Mouse (Mus musculus) activated CD4-positive, CD25-positive, alpha-beta regulatory T cell, adult 9 weeks (primary cell): ENCODE results near the gene H2-DMa. TPM values are rescaled to one million over a fixed set of nuclear protein-coding genes. Genes with fewer than 3 reads are reported as not detected.

Source experiments
- polyA plus RNA-seq: library from polyadenylated mRNA; unstranded; fragments of 100-300 nt; shearing (Covaris generic); gene quantifications from one replicate; pipeline ENCODE4 v1.2.1, GENCODE M21; 2017

H2-DMa gene
- 108 TPM for polyA plus RNA-seq

DNA sequence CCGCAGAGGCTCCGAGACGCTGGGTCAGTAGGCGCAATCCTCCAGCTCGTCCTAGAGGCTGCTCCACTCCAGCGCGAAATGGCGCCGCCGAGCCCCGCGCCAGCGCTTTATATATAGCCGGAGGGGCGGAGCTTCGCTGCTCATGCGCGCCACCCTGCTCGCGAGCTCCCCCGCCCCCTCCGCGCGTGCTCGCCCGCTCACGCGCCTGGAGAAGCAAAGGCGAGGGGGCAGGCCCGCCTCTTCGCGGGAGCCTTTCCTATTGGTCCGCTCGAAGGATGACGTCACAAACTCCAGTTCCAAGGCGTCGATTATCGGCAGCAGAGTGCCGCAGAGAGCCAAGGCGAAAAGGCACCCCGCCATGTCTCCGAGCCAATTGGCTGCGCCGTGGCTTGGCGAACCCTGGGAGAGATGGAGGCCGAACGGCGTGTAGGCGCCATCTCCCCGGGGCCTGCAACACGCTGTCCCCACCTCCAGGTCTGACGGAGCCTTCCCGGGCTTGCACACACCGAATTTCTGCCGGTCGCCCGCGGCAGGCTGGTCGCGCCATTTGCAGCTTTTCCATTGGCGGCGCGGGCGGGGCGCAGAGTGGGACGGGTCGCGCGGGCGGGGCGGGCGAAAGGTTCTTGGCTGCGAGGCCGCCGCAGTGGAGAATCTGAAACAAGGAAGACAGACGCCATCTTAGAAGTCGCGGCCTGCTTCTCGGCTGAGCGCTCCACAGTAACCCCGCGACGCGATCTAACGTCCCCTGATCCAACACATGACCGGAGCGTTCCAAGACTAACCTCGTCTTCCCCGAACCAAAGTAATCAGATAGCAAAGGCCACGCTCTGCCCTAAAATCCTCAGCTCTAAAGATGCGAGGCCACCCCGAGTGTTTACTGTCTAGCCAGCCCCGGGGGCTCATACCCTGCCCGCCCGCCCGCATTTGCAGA, at the start of gene H2-DMa:
Gene H2-DMa (plus strand): TSS at position 293 of the 931 bp plus-strand sequence.

DNA sequence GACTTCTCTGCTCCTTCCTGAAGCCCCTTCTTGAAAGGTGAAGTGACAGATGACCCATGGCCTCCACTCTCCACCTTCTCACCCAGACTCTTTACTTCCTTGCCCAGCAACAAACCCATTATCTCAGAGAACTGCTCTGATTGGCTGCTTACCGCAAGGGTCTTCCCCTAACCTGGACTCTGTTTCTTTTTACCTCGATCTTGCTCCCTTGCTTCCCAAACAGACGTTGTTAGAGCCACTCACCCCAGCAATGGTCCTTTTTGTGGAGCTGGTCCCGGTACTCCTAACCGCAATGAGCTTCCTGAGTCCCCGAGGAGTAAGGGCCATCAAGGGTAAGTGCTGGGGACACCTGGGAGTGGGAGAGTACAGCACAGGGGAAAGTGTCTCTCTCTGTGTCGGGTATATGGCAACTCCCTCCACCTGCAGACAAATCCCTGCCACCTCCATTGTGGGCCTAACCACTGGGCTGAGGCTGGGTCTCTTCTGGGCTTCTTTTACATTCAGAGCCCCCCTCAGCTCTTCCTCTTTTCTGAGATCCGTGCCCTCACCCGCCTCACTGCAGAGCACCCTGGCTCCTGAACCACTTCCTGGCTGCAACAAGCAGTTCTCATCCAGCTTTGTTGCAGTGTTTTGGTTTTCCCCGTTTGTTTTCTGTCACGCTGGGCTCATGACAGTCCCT, 27.0 kb upstream of the H2-DMa start, which contains the start of gene H2-Oa:
Gene H2-Oa (plus strand): TSS at position 144 of the 679 bp plus-strand sequence.

DNA sequence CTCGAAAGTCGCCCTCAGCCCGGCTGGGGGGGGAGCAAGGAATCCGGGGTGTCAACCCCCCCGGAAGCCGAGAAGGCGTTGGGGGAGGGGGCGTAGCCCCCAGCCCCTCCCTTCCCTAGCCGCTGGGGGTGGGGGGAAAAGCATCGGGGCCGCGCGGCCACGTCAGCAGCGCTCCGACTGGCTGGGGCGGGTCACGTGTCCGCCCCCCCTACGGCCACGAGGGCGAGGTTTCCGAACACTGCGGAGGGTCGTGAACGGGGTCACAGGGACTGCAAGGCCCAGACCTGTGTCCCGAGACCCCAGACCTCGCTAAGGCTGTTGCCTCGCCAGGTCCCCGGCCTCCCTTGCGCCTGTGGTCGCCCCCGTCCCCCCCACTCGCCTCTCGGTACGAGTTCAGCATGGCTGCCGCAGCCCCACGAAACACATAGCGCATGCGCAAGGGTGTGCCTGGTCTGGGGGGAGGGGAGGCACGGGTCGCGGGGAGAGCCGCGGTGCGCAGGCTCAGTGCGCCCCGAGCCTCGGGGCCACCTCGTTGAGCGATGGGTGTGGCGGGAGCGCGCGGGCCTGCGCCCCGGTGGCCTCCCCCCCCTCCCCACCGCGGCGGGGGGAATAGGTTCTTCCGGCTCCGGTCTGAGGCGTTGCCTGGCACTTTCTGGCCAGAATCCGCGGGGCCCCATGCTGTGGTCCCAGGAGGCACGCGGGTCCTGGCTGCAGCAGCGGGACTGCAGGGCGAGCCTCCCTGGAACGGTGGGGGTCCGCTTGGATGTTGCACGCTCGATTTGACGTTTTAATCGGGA, 3.0 kb downstream of the H2-DMa start, which contains the start of gene Brd2:
Gene Brd2 (minus strand): TSS at position 447 of the 797 bp plus-strand sequence.

GRCm38 (mm10) chr17:34143033-34143432, 23.7 kb downstream of the H2-DMa start, which contains the start of gene H2-DMb2:
H2-DMb2 (plus strand) TSS chr17:34143307.

GRCm38 (mm10) chr17:34152923-34153322, 33.6 kb downstream of the H2-DMa start, which contains the start of gene H2-DMb1:
H2-DMb1 (plus strand) TSS chr17:34153072.

DNA sequence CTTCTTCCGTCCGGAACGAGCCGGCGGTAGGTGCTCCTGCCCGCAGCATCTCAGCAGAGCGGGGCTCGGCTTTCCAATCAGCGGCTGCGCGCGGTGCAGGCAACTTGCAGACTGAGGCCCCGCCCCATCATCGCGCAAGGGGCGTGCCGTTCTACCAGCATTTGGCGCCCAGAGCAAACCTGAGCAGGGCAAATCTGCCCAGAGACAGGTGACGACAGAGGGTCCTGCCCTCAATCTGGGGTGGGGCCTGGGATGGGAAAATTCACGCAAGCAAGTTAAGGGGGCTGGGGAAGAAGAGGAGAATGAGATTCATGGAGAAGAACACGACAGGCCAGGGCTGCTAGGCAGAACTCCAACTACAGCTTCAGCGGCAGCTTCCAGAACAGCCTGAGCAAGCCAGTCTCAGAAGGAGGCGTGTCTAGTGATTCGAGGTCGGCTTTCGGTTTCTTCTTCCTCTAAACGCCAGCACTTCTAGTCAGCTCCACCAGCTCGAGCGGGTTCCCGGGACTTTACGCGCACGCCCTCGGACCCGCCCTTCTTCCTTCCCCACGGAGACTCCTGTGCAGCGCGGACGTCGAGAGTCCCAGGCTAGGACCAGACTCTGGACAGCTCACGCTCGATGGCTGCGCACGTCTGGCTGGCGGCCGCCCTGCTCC, 68.0 kb downstream of the H2-DMa start, which contains the start of the genes Tap1 and Psmb9:
Gene Tap1 (plus strand): TSS at position 293 of the 656 bp plus-strand sequence.
Gene Psmb9 (minus strand): TSS at position 504 of the 656 bp plus-strand sequence.

Other genes with a start within 250 kb of the H2-DMa start
- gene Gm7029, start 245.7 kb upstream of the H2-DMa start, polyA plus RNA-seq: not detected
- gene Kifc1, start 228.9 kb upstream of the H2-DMa start, polyA plus RNA-seq: 8.5 TPM
- gene Platr17, start 214.4 kb upstream of the H2-DMa start, polyA plus RNA-seq: 5.0 TPM
- 132 TPM for gene Daxx, start 210.1 kb upstream of the H2-DMa start, polyA plus RNA-seq
- 697 TPM for gene Tapbp, start 203.6 kb upstream of the H2-DMa start, polyA plus RNA-seq
- gene Zbtb22, start 203.6 kb upstream of the H2-DMa start, polyA plus RNA-seq: 20.2 TPM
- gene Rgl2, start 190.0 kb upstream of the H2-DMa start, polyA plus RNA-seq: 135 TPM
- 140 TPM for gene Pfdn6, start 179.2 kb upstream of the H2-DMa start, polyA plus RNA-seq
- 58.5 TPM for gene Wdr46, start 178.9 kb upstream of the H2-DMa start, polyA plus RNA-seq
- gene B3galt4, start 168.1 kb upstream of the H2-DMa start, polyA plus RNA-seq: 30.8 TPM
- gene Vps52, start 163.7 kb upstream of the H2-DMa start, polyA plus RNA-seq: 89.2 TPM
- 2,816 TPM for gene Rps18, start 163.5 kb upstream of the H2-DMa start, polyA plus RNA-seq
- gene H2-K1, start 119.2 kb upstream of the H2-DMa start, polyA plus RNA-seq: 13,533 TPM
- gene Ring1, start 94.9 kb upstream of the H2-DMa start, polyA plus RNA-seq: 21.4 TPM
- 41.5 TPM for gene H2-Ke6, start 91.5 kb upstream of the H2-DMa start, polyA plus RNA-seq
- 132 TPM for gene Slc39a7, start 87.9 kb upstream of the H2-DMa start, polyA plus RNA-seq
- gene Rxrb, start 87.7 kb upstream of the H2-DMa start, polyA plus RNA-seq: 22.6 TPM
- gene Col11a2, start 80.1 kb upstream of the H2-DMa start, polyA plus RNA-seq: 3.3 TPM
- 34.3 TPM for gene H2-Oa, start 27.2 kb upstream of the H2-DMa start, polyA plus RNA-seq
- 142 TPM for gene Brd2, start 3.1 kb downstream of the H2-DMa start, polyA plus RNA-seq
- gene H2-DMb2, start 23.8 kb downstream of the H2-DMa start, polyA plus RNA-seq: 5.1 TPM
- gene H2-DMb1, start 33.5 kb downstream of the H2-DMa start, polyA plus RNA-seq: 4.3 TPM
- gene Tap1, start 68.0 kb downstream of the H2-DMa start, polyA plus RNA-seq: 516 TPM
- gene Psmb9, start 68.2 kb downstream of the H2-DMa start, polyA plus RNA-seq: 713 TPM
- gene Psmb8, start 78.2 kb downstream of the H2-DMa start, polyA plus RNA-seq: 1,545 TPM
- 455 TPM for gene Tap2, start 84.0 kb downstream of the H2-DMa start, polyA plus RNA-seq
- 78.8 TPM for gene H2-Ob, start 119.4 kb downstream of the H2-DMa start, polyA plus RNA-seq
- 31.4 TPM for gene H2-Ab1, start 138.1 kb downstream of the H2-DMa start, polyA plus RNA-seq
- 20.8 TPM for gene H2-Aa, start 168.3 kb downstream of the H2-DMa start, polyA plus RNA-seq
- 18.7 TPM for gene H2-Eb1, start 186.3 kb downstream of the H2-DMa start, polyA plus RNA-seq
- 0.11 TPM for gene H2-Eb2, start 206.1 kb downstream of the H2-DMa start, polyA plus RNA-seq
- 0.39 TPM for gene Btnl2, start 235.3 kb downstream of the H2-DMa start, polyA plus RNA-seq